Mouse (Mus musculus): ENCODE measurements around the gene Slc9a9.

- TF ChIP-seq CTCF (IDR thresholded peaks at IDR 0.05; ENCODE audit: insufficient read depth, low read depth, low read length) (no peak), POLR2A (IDR thresholded peaks at IDR 0.05; ENCODE audit: insufficient read depth, low read depth, low read length) (no peak)
These were observed 121.3 kb downstream of the Slc9a9 start for GRCm38 (mm10) chr9:94790966-94791365.

Measured in olfactory bulb, adult 2 months (tissue).